Mouse (Mus musculus) effector memory CD4-positive, alpha-beta T cell, adult 7 months (primary cell): Measurements from ENCODE around the gene BC055324. TPM values are rescaled to one million over a fixed set of nuclear protein-coding genes. Genes with fewer than 3 reads are reported as not detected.

Experiments
- polyA plus RNA-seq: library from polyadenylated mRNA; unstranded; fragments of 100-300 nt; shearing (Covaris generic); gene quantifications from one replicate; pipeline ENCODE4 v1.2.1, GENCODE M21; 2017

Gene BC055324
- 3.1 TPM for polyA plus RNA-seq

GRCm38 (mm10) chr1:163994721-163995608 lies at the start of gene BC055324, which contains the start of gene Mettl18:
BC055324 (minus strand) TSS chr1:163994796.
Mettl18 (plus strand) TSS chr1:163994889.

GRCm38 (mm10) chr1:163928846-163929245 lies 65.8 kb downstream of the BC055324 start, which contains the start of gene Scyl3:
Scyl3 (plus strand) TSS chr1:163929100.

Other genes starting within 250 kb of the BC055324 start
- 3.8 TPM for gene Kifap3, start 215.2 kb downstream of the BC055324 start, polyA plus RNA-seq
- gene Scyl3, start 65.7 kb downstream of the BC055324 start, polyA plus RNA-seq: 41.0 TPM
- 7.3 TPM for gene Mettl18, start 93 bp upstream of the BC055324 start, polyA plus RNA-seq
- gene Sele, start 53.4 kb upstream of the BC055324 start, polyA plus RNA-seq: not detected
- gene Sell, start 67.2 kb upstream of the BC055324 start, polyA plus RNA-seq: 4.4 TPM
- gene Selp, start 120.5 kb upstream of the BC055324 start, polyA plus RNA-seq: not detected
- gene F5, start 157.0 kb upstream of the BC055324 start, polyA plus RNA-seq: not detected